Mouse (Mus musculus): ENCODE data around the gene Dstyk. TPM values are rescaled to one million over a fixed set of nuclear protein-coding genes. Genes with fewer than 3 reads are reported as not detected.

The Dstyk gene
- 10 to 100 TPM; 35.5 to 38.0 TPM for total RNA-seq (2021)
- long read RNA-seq, experiment 1, full-length matches to known transcripts = 3 of 12 reads
- long read RNA-seq, experiment 1, partial matches to known transcripts = 0 of 12 reads
- long read RNA-seq, experiment 1, other reads (novel, unspliced or antisense) = 9 of 12 reads
- long read RNA-seq, experiment 2, full-length matches to known transcripts = 11 of 21 reads
- long read RNA-seq, experiment 2, partial matches to known transcripts = 1 of 21 reads
- long read RNA-seq, experiment 2, other reads (novel, unspliced or antisense) = 9 of 21 reads

- peak; percentile 88 to 94 for DNase-seq (ENCODE audit: low spot score in 2 of 2)
These were observed at the start of gene Dstyk for GRCm38 (mm10) chr1:132417319-132418251. Gene Dstyk (plus strand): TSS chr1:132417555.

- DNase-seq (ENCODE audit: low spot score in 2 of 2) = peak; percentile 78 to 89
These were observed 49.5 kb upstream of the Dstyk start for GRCm38 (mm10) chr1:132367692-132368506.

- DNase-seq (ENCODE audit: low spot score in 2 of 2) = no peak
These were observed 46.6 kb upstream of the Dstyk start for GRCm38 (mm10) chr1:132370681-132371173.

- DNase-seq (ENCODE audit: low spot score in 2 of 2) = no peak
These were observed 45.9 kb upstream of the Dstyk start for GRCm38 (mm10) chr1:132371298-132372081.

- no peak for DNase-seq (ENCODE audit: low spot score in 2 of 2)
These were observed 45.0 kb upstream of the Dstyk start for GRCm38 (mm10) chr1:132372354-132372753.

GRCm38 (mm10) chr1:132372896-132373534 is 44.3 kb upstream of the Dstyk start:
- DNase-seq (ENCODE audit: low spot score in 2 of 2) = no peak

- DNase-seq (ENCODE audit: low spot score in 2 of 2) = no peak
These were observed 43.0 kb upstream of the Dstyk start for GRCm38 (mm10) chr1:132374140-132374872.

- no peak for DNase-seq (ENCODE audit: low spot score in 2 of 2)
These were observed 42.5 kb upstream of the Dstyk start for GRCm38 (mm10) chr1:132374873-132375244.

GRCm38 (mm10) chr1:132375256-132375655 is 42.1 kb upstream of the Dstyk start:
- no peak for DNase-seq (ENCODE audit: low spot score in 2 of 2)

GRCm38 (mm10) chr1:132376211-132377054 is 40.9 kb upstream of the Dstyk start:
- DNase-seq (ENCODE audit: low spot score in 2 of 2) = no peak

GRCm38 (mm10) chr1:132377055-132377365 is 40.3 kb upstream of the Dstyk start:
- DNase-seq (ENCODE audit: low spot score in 2 of 2) = no peak

GRCm38 (mm10) chr1:132377811-132378210 is 39.5 kb upstream of the Dstyk start:
- no peak for DNase-seq (ENCODE audit: low spot score in 2 of 2)

- no peak for DNase-seq (ENCODE audit: low spot score in 2 of 2)
These were observed 36.7 kb upstream of the Dstyk start for GRCm38 (mm10) chr1:132380550-132381100.

- DNase-seq (ENCODE audit: low spot score in 2 of 2) = no peak
These were observed 35.4 kb upstream of the Dstyk start for GRCm38 (mm10) chr1:132381929-132382328.

GRCm38 (mm10) chr1:132384001-132384554 is 33.3 kb upstream of the Dstyk start:
- DNase-seq (ENCODE audit: low spot score in 2 of 2) = no peak

- DNase-seq (ENCODE audit: low spot score in 2 of 2) = no peak
These were observed 32.1 kb upstream of the Dstyk start for GRCm38 (mm10) chr1:132385266-132385665.

- DNase-seq (ENCODE audit: low spot score in 2 of 2) = no peak
These were observed 31.6 kb upstream of the Dstyk start for GRCm38 (mm10) chr1:132385711-132386110.

GRCm38 (mm10) chr1:132386266-132386665 is 31.1 kb upstream of the Dstyk start:
- no peak for DNase-seq (ENCODE audit: low spot score in 2 of 2)

Data from layer of hippocampus, postnatal 14 days (tissue).